Mouse (Mus musculus) olfactory bulb, adult 2 months (tissue): ENCODE results near the gene Dcaf8. TPM values are rescaled to one million over a fixed set of nuclear protein-coding genes. Genes with fewer than 3 reads are reported as not detected.

Experiments
- H3K27ac ChIP-seq: fragments of 200-500 bp; 2 replicates; pipeline ENCODE4 v1.5.1; 2012; ENCODE audit warnings: low read depth, low read length; ENCODE audit not compliant: insufficient read depth
- H3K4me1 ChIP-seq: fragments of 200-500 bp; 2 replicates; pipeline ENCODE4 v1.6.1; 2012; ENCODE audit warnings: low read length; ENCODE audit not compliant: control insufficient read depth, insufficient read depth
- H3K4me3 ChIP-seq: fragments of 200-500 bp; 2 replicates; pipeline ENCODE4 v1.5.1; 2012; ENCODE audit warnings: mild to moderate bottlenecking, low read depth, low read length, moderate library complexity; ENCODE audit not compliant: insufficient read depth
- CTCF ChIP-seq: fragments of 200-500 bp; IDR thresholded peaks from 2 replicates; pipeline ENCODE4 v1.5.1; 2012; ENCODE audit warnings: low read depth, mild to moderate bottlenecking, low read length, moderate library complexity; ENCODE audit not compliant: insufficient read depth
- POLR2A ChIP-seq: fragments of 200-500 bp; IDR thresholded peaks from 2 replicates; pipeline ENCODE4 v1.6.1; 2012; ENCODE audit warnings: mild to moderate bottlenecking, low read depth, low read length, moderate library complexity; ENCODE audit not compliant: insufficient read depth
- WGBS: fragments of 180-500 bp; shearing (Covaris S2); methylation state at CpG from one replicate; pipeline ENCODE4 v1.1.7; 2018; 5-methylcytosine and 5-hydroxymethylcytosine counted together
- polyA plus RNA-seq: library from polyadenylated mRNA; stranded (reverse); fragments of >200 nt; gene quantifications from 2 replicates; pipeline ENCODE4 v1.2.4, GENCODE M21; 2012; ENCODE audit warnings: low replicate concordance; ENCODE audit not compliant: missing spikeins, insufficient read depth, insufficient read length

The Dcaf8 gene
- polyA plus RNA-seq, 1 experiment, result 96.2 TPM

DNA sequence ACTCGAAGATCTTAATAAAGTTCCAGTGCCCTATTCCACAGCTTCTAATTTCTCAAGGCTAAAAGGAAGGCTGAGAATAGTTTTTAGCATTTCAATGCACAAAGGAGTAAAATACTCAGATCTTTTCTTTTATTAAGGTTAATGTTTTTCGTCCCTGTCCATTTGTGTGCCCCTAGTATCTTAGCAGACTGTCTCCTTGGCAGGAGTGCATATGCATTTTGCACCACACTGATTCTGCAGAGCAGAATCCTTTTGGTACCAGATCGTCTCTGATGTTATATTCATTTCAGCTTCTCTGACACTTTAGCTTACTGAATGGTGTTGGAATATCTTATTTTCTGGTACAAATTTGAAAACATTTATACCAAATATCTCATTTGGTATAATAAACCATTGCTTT is 33.9 kb downstream of the Dcaf8 start:
- TF ChIP-seq POLR2A (no peak), CTCF (no peak)
- no peak overlapping the region for H3K27ac ChIP-seq
- no peak overlapping the region for H3K4me3 ChIP-seq
- 75% methylated on average over 3 of the region's 3 CpGs for WGBS
- peaks cover 5% of the 10 kb centered on the region for H3K4me1 ChIP-seq

DNA sequence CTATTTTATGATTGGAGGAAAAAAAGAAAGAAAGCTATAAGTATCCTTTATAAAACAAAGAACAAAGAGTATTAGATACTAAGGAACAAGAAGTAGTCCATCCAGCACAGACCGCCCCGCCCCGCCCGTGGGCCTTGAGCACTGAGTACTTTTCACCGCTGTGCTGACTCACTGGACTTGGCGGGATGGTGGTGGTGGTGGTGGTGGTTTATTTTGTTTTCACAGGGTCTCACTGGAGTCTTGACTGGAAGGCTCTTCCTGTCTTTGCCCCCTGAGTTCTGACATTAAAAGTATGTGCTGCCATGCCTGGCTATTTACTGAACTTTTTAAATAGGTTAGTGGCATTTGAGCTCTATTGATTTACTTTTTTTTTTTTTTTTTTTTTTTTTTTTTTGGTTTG is 35.2 kb downstream of the Dcaf8 start:
- Histone ChIP-seq H3K27ac (no peak overlapping the region), H3K4me3 (no peak overlapping the region), H3K4me1 (no peaks in the 10 kb centered on the region)
- WGBS, result 97% methylated on average over 6 of the region's 6 CpGs
- TF ChIP-seq POLR2A (no peak), CTCF (no peak)

DNA sequence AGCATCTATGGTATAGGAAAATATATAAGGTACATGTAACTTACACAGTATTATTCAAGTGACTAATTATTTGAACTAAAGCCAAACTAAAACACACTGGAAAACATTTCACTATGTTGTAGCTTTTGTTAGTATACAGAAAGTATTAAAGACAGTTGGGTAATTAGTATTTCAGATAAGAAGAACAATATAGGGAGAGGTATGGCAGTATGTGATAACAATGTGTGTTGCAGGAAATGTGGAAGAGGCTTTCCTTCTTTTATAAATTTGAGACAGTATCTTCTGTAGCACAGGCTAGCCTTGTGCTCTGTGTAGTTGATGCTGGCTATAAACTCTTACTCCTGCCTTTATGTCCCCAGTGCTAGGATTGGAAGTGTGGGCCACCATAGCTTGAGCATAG is 36.0 kb downstream of the Dcaf8 start:
- Histone ChIP-seq H3K4me3 (no peak overlapping the region), H3K27ac (no peak overlapping the region), H3K4me1 (no peaks in the 10 kb centered on the region)
- TF ChIP-seq CTCF (no peak), POLR2A (no peak)

GRCm38 (mm10) chr1:172186401-172187289 is 38.8 kb downstream of the Dcaf8 start:
- no peaks in the 10 kb centered on the region for H3K4me1 ChIP-seq
- H3K4me3 ChIP-seq, result no peak overlapping the region
- 92% methylated on average over 10 of the region's 10 CpGs for WGBS
- no peak for TF ChIP-seq POLR2A
- TF ChIP-seq CTCF, result no peak
- H3K27ac ChIP-seq, result no peak overlapping the region

- WGBS, result 69% methylated on average over 4 of the region's 4 CpGs
- Histone ChIP-seq H3K4me3 (no peak overlapping the region), H3K27ac (no peak overlapping the region), H3K4me1 (no peaks in the 10 kb centered on the region)
- TF ChIP-seq POLR2A (no peak), CTCF (no peak)
These were observed 41.0 kb downstream of the Dcaf8 start for GRCm38 (mm10) chr1:172188891-172189290.

- H3K4me3 ChIP-seq, result no peak overlapping the region
- no peak overlapping the region for H3K27ac ChIP-seq
- TF ChIP-seq POLR2A (no peak), CTCF (no peak)
- peaks cover 5% of the 10 kb centered on the region; the same call in 1 of the 2 replicates for H3K4me1 ChIP-seq
- 66% methylated on average over 2 of the region's 2 CpGs for WGBS
These were observed 43.7 kb downstream of the Dcaf8 start for GRCm38 (mm10) chr1:172191578-172191977.

DNA sequence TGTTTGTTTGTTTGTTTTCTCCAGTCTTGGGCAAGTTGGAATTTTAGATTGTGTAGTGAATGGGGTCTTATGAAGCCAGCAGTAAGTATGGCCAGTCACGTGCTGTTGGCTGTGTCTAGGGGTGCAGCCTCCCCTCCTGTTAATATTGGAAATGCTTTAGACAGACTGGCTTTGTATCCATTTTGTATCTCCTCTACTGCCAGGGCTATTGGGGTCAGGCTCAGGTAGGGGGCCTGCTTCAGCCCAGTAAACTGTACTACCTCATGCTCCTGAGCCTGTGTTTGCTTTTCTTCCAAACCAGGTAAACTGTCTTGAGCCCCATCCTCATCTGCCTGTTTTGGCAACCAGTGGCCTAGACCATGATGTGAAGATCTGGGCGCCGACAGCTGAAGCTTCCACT is 44.3 kb downstream of the Dcaf8 start:
- Histone ChIP-seq H3K27ac (no peak overlapping the region), H3K4me3 (no peak overlapping the region), H3K4me1 (peaks cover 7% of the 10 kb centered on the region)
- WGBS, result 80% methylated on average over 3 of the region's 3 CpGs
- TF ChIP-seq POLR2A (no peak), CTCF (no peak)

DNA sequence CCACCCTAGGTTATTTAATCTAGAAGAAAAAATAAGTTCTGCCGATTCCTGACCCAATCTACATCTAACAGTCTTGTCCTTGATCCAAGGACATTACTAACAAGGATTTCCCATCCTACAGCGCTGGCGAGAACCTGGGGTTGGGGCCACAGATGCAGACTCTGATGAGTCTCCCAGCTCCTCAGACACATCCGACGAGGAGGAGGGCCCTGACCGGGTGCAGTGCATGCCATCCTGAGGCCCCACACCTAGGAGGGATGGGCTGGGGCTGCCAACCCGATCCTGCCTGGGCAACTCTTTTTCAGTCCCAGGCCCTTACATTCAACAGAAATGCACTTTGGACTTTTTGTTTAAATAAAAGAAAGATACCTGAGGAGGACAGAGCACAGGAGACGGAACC is 46.6 kb downstream of the Dcaf8 start:
- 74% methylated on average over 8 of the region's 8 CpGs for WGBS
- Histone ChIP-seq H3K27ac (no peak overlapping the region), H3K4me1 (peaks cover 11% of the 10 kb centered on the region), H3K4me3 (no peak overlapping the region)
- TF ChIP-seq CTCF (no peak), POLR2A (no peak)

GRCm38 (mm10) chr1:172197146-172197545 is 49.3 kb downstream of the Dcaf8 start:
- WGBS, result 72% methylated on average over 3 of the region's 3 CpGs

DNA sequence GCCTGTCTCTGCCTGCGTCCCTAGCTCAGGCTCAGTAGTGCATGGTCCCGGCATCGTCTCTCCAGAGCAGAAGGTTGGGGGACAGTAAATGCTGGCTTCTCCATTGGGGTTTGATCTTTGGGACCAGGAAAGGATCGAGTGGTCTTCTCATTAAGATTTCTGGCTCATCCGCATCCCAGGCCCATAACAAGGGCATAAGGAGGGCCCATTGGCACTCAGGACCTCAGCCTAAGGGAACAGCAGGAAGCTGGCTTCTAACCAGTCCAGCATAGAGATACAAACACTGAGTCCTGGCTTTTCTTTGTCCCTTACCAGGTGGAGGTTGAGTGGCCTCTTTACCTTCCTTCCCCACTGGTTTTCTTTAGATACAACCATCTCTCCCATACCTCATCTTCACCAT is 50.0 kb downstream of the Dcaf8 start:
- peaks cover 36% of the 10 kb centered on the region for H3K4me1 ChIP-seq
- no peak overlapping the region; the same call in 1 of the 2 replicates for H3K27ac ChIP-seq
- TF ChIP-seq CTCF (no peak), POLR2A (no peak)
- 57% methylated on average over 5 of the region's 5 CpGs for WGBS
- H3K4me3 ChIP-seq, result no peak overlapping the region

More at GRCm38 (mm10) chr1:172197146-172197545, 49.3 kb downstream of the Dcaf8 start:
- Histone ChIP-seq H3K4me3 (no peak overlapping the region), H3K4me1 (peaks cover 32% of the 10 kb centered on the region), H3K27ac (no peak overlapping the region)
- no peak for TF ChIP-seq POLR2A
- TF ChIP-seq CTCF, result no peak

GRCm38 (mm10) chr1:172198316-172198715 is 50.4 kb downstream of the Dcaf8 start:
- WGBS, result 61% methylated on average over 8 of the region's 8 CpGs
- no peak for TF ChIP-seq CTCF
- TF ChIP-seq POLR2A, result no peak
- peaks cover 39% of the 10 kb centered on the region for H3K4me1 ChIP-seq
- no peak overlapping the region for H3K27ac ChIP-seq
- H3K4me3 ChIP-seq, result no peak overlapping the region
